Mouse (Mus musculus): ENCODE measurements at regions not wholly inside any gene's neighbourhood (a gene's known extent, or its start where the extent isn't known, plus 50 kb on each side); places are given as distances from the start of the nearest gene placed in this dataset.
A peak's percentile ranks its signal among the peaks of the same experiment; 100 is the strongest.

- no peak for ATAC-seq (replicated peaks in 1 of 2; ENCODE audit: insufficient read depth in 1 of 2, low FRiP score in 2 of 2, low TSS enrichment in 1 of 2, low read depth in 1 of 2, poor library complexity in 2 of 2, severe bottlenecking in 2 of 2)
These were observed 144.4 kb upstream of the Acsl4 start for GRCm38 (mm10) chrX:142534780-142535179.

GRCm38 (mm10) chrX:142535540-142535939 lies 145.2 kb upstream of the Acsl4 start:
- peak; percentile 35 to 36; a peak in 1 of 4 replicates for ATAC-seq (replicated peaks in 1 of 2; ENCODE audit: insufficient read depth in 1 of 2, low FRiP score in 2 of 2, low TSS enrichment in 1 of 2, low read depth in 1 of 2, poor library complexity in 2 of 2, severe bottlenecking in 2 of 2)

GRCm38 (mm10) chrX:142535954-142536353 lies 145.3 kb upstream of the Tmem164 start:
- ATAC-seq (replicated peaks in 1 of 2; ENCODE audit: insufficient read depth in 1 of 2, low FRiP score in 2 of 2, low TSS enrichment in 1 of 2, low read depth in 1 of 2, poor library complexity in 2 of 2, severe bottlenecking in 2 of 2) = 0 out of 4 replicates have a peak, but pooled peaks of 1 of the 2 experiments have one; percentile 12

- ATAC-seq (replicated peaks in 1 of 2; ENCODE audit: insufficient read depth in 1 of 2, low FRiP score in 2 of 2, low TSS enrichment in 1 of 2, low read depth in 1 of 2, poor library complexity in 2 of 2, severe bottlenecking in 2 of 2) = peak in 1 of 2 experiments; percentile 54; a peak in 1 of 4 replicates
These were observed 143.8 kb upstream of the Tmem164 start for GRCm38 (mm10) chrX:142537259-142537963.

- ATAC-seq (replicated peaks in 1 of 2; ENCODE audit: insufficient read depth in 1 of 2, low FRiP score in 2 of 2, low TSS enrichment in 1 of 2, low read depth in 1 of 2, poor library complexity in 2 of 2, severe bottlenecking in 2 of 2) = peak; percentile 76
These were observed 140.9 kb upstream of the Tmem164 start for GRCm38 (mm10) chrX:142540264-142540663.

GRCm38 (mm10) chrX:142552196-142552595 lies 129.0 kb upstream of the Tmem164 start:
- no peak for ATAC-seq (replicated peaks in 1 of 2; ENCODE audit: insufficient read depth in 1 of 2, low FRiP score in 2 of 2, low TSS enrichment in 1 of 2, low read depth in 1 of 2, poor library complexity in 2 of 2, severe bottlenecking in 2 of 2)

- ATAC-seq (replicated peaks in 1 of 2; ENCODE audit: insufficient read depth in 1 of 2, low FRiP score in 2 of 2, low TSS enrichment in 1 of 2, low read depth in 1 of 2, poor library complexity in 2 of 2, severe bottlenecking in 2 of 2) = no peak
These were observed 127.0 kb upstream of the Tmem164 start for GRCm38 (mm10) chrX:142554161-142554560.

- ATAC-seq (replicated peaks in 1 of 2; ENCODE audit: insufficient read depth in 1 of 2, low FRiP score in 2 of 2, low TSS enrichment in 1 of 2, low read depth in 1 of 2, poor library complexity in 2 of 2, severe bottlenecking in 2 of 2) = no peak
These were observed 123.7 kb upstream of the Tmem164 start for GRCm38 (mm10) chrX:142557496-142557895.

GRCm38 (mm10) chrX:142560209-142560912 lies 120.8 kb upstream of the Tmem164 start:
- no peak for ATAC-seq (replicated peaks in 1 of 2; ENCODE audit: insufficient read depth in 1 of 2, low FRiP score in 2 of 2, low TSS enrichment in 1 of 2, low read depth in 1 of 2, poor library complexity in 2 of 2, severe bottlenecking in 2 of 2)

GRCm38 (mm10) chrX:142561788-142562187 lies 119.4 kb upstream of the Tmem164 start:
- no peak for ATAC-seq (replicated peaks in 1 of 2; ENCODE audit: insufficient read depth in 1 of 2, low FRiP score in 2 of 2, low TSS enrichment in 1 of 2, low read depth in 1 of 2, poor library complexity in 2 of 2, severe bottlenecking in 2 of 2)

- ATAC-seq (replicated peaks in 1 of 2; ENCODE audit: insufficient read depth in 1 of 2, low FRiP score in 2 of 2, low TSS enrichment in 1 of 2, low read depth in 1 of 2, poor library complexity in 2 of 2, severe bottlenecking in 2 of 2) = no peak
These were observed 117.0 kb upstream of the Tmem164 start for GRCm38 (mm10) chrX:142564186-142564585.

- no peak for ATAC-seq (replicated peaks in 1 of 2; ENCODE audit: insufficient read depth in 1 of 2, low FRiP score in 2 of 2, low TSS enrichment in 1 of 2, low read depth in 1 of 2, poor library complexity in 2 of 2, severe bottlenecking in 2 of 2)
These were observed 109.4 kb upstream of the Tmem164 start for GRCm38 (mm10) chrX:142571772-142572171.

GRCm38 (mm10) chrX:142574022-142574421 lies 107.2 kb upstream of the Tmem164 start:
- no peak for ATAC-seq (replicated peaks in 1 of 2; ENCODE audit: insufficient read depth in 1 of 2, low FRiP score in 2 of 2, low TSS enrichment in 1 of 2, low read depth in 1 of 2, poor library complexity in 2 of 2, severe bottlenecking in 2 of 2)

GRCm38 (mm10) chrX:142574945-142575710 lies 106.1 kb upstream of the Tmem164 start:
- ATAC-seq (replicated peaks in 1 of 2; ENCODE audit: insufficient read depth in 1 of 2, low FRiP score in 2 of 2, low TSS enrichment in 1 of 2, low read depth in 1 of 2, poor library complexity in 2 of 2, severe bottlenecking in 2 of 2) = no peak

- ATAC-seq (replicated peaks in 1 of 2; ENCODE audit: insufficient read depth in 1 of 2, low FRiP score in 2 of 2, low TSS enrichment in 1 of 2, low read depth in 1 of 2, poor library complexity in 2 of 2, severe bottlenecking in 2 of 2) = peak; percentile 25 to 34; a peak in 1 of 4 replicates
These were observed 105.1 kb upstream of the Tmem164 start for GRCm38 (mm10) chrX:142576127-142576526.

- peak; percentile 95 to 97 for ATAC-seq (replicated peaks in 1 of 2; ENCODE audit: insufficient read depth in 1 of 2, low FRiP score in 2 of 2, low TSS enrichment in 1 of 2, low read depth in 1 of 2, poor library complexity in 2 of 2, severe bottlenecking in 2 of 2)
These were observed 103.6 kb upstream of the Tmem164 start for GRCm38 (mm10) chrX:142577449-142578081.

- no peak for ATAC-seq (replicated peaks in 1 of 2; ENCODE audit: insufficient read depth in 1 of 2, low FRiP score in 2 of 2, low TSS enrichment in 1 of 2, low read depth in 1 of 2, poor library complexity in 2 of 2, severe bottlenecking in 2 of 2)
These were observed 95.9 kb upstream of the Tmem164 start for GRCm38 (mm10) chrX:142585281-142585680.

All from hematopoietic stem cell, adult 5-6 weeks (primary cell).